Mouse (Mus musculus): ENCODE measurements around the gene Slc25a43.

The Slc25a43 gene

DNA sequence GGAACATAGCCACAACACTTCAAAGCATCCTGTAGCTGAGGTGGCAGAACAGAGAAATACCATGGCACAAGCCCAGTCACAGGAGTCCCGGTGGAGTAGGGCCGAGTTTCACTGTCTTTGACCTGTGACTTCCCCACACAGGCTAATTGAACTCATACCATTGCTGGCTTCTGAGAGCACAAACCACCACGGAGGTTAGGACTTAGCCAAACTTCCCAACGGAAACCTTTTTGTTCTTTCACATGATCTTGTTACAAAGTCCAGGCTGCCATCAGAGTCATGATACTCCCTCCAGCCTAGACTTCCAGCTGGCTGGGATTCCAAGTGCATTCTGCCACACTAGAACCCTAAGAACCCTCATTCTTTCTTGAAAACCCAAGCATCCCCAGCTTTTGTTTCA lies 34.2 kb downstream of the Slc25a43 start:
- in situ Hi-C loops (cut with MboI, MseI): no loop called here

DNA sequence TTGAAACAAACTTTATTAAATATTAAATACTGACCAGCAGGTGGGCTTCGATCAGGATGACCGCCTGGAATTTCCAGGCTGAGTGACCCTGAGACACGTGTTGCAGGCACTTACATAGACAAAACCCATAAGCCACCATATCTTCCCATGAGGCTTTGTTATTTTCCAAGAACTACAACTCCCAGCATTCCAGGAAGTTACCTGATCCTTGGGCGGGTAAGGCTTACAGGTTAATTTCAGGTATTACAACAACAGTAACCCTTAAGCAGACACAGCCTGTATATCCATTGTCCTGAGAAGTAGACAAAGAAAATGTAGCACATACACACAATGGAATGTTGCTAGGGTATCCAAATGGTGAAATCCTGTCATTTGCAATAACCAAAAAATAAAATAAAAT lies 45.9 kb downstream of the Slc25a43 start:
- in situ Hi-C loops (cut with MboI, MseI): loop anchor here (10.0 kb wide), 1 partner anchor 1765 kb away; no protein-coding TSS in a partner anchor

DNA sequence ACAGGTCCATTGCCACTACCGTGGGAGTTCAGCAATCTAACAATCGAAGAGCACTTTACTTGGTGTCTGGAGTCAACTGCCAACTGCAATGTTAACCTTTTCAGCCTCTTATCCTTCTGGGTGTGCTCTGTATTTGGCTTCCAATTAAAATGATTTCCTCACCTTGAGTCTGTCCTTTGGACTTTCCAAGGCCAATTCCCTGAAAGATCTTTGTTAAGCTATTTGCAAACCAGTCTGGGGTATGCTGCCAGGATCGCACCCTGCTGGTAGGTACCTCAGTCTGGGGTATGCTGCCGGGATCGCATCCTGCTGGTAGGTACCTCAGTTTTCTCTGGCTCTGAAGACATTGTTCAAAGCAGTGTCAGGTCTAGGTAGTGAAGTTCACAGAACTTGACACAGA lies 51.1 kb downstream of the Slc25a43 start:
- in situ Hi-C loops (cut with MboI, MseI): loop anchor here (10.0 kb wide), 1 partner anchor 890 kb away; no protein-coding TSS in a partner anchor

GRCm38 (mm10) chrX:36795424-36796162 lies 52.1 kb downstream of the Slc25a43 start, which contains the start of gene Slc25a5:
Gene Slc25a5, plus strand, starts transcription at chrX:36795651.
- in situ Hi-C loops (cut with MboI, MseI): loop anchor here (10.0 kb wide), 1 partner anchor 891 kb away; no protein-coding TSS in a partner anchor

DNA sequence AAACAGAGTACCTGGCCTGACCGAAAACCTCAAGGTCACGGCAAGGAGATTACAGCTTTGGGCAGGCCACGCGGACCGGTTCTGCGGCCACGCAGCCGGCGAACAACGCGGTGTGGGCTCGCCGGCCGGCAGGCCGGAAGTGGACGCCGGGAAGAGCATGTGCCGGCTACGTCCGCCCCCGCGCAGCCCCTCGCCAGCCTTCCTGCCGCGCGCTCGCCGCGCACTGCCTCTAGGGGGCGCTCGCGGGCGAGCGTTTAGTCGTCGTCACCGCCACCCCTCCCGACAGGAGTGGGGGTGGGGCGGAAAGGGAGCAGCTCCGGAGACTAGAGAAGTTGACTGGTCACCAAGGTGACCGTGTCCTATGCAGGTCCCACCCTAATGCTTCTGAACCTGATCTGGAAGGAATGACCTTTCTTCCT lies 52.7 kb downstream of the Slc25a43 start:
- in situ Hi-C loops (cut with MboI, MseI): loop anchor here (10.0 kb wide), 1 partner anchor 891 kb away; no protein-coding TSS in a partner anchor

- in situ Hi-C loops (cut with MboI, MseI): loop anchor here (10.0 kb wide), 1 partner anchor 892 kb away; no protein-coding TSS in a partner anchor
Observed at GRCm38 (mm10) chrX:36796734-36797133, 53.3 kb downstream of the Slc25a43 start.

GRCm38 (mm10) chrX:36799131-36799879 lies 55.8 kb downstream of the Slc25a43 start:
- in situ Hi-C loops (cut with MboI, MseI): loop anchor here (10.0 kb wide), 1 partner anchor 895 kb away; no protein-coding TSS in a partner anchor

- in situ Hi-C loops (cut with MboI, MseI): no loop called here
Observed at GRCm38 (mm10) chrX:36803189-36803588, 59.7 kb downstream of the Slc25a43 start.

- in situ Hi-C loops (cut with MboI, MseI): no loop called here
Observed at GRCm38 (mm10) chrX:36804196-36804595, 60.7 kb downstream of the Slc25a43 start.

DNA sequence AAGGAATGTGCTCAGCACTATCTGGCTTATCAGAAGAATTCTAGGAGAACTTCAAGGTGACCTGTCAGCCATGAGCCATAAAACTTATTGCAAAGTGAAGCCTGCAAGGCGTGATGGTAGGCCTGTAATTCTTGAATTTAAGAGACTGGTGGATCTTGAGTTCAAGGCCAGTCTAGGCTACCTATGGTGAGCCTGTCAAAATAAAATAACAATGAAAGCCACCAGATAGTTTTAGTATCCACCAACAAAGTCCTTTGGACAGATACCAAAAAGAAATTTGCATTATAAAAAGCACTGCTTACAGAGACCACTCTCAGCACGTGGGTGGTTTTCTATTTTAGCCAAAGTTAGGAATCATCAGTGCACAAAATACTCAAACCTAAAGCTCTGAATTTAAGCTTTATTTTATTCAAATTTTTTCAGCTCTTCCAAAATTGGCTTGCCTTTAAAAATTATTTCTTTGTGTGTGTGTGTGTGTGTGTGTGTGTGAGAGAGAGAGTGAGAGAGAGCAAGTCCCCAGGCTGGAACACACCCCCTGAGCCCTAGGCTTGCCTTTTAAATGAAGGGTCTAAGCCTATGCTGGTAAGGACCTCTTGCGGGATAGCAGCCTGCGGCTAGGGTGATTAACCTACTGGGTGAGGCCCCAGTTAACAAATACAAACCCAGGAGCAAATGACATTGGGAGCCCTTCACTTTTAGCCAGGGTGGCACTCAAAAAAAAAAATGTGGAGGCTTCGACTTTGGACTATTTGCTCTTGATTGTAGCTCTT lies 62.2 kb downstream of the Slc25a43 start:
- in situ Hi-C loops (cut with MboI, MseI): no loop called here

DNA sequence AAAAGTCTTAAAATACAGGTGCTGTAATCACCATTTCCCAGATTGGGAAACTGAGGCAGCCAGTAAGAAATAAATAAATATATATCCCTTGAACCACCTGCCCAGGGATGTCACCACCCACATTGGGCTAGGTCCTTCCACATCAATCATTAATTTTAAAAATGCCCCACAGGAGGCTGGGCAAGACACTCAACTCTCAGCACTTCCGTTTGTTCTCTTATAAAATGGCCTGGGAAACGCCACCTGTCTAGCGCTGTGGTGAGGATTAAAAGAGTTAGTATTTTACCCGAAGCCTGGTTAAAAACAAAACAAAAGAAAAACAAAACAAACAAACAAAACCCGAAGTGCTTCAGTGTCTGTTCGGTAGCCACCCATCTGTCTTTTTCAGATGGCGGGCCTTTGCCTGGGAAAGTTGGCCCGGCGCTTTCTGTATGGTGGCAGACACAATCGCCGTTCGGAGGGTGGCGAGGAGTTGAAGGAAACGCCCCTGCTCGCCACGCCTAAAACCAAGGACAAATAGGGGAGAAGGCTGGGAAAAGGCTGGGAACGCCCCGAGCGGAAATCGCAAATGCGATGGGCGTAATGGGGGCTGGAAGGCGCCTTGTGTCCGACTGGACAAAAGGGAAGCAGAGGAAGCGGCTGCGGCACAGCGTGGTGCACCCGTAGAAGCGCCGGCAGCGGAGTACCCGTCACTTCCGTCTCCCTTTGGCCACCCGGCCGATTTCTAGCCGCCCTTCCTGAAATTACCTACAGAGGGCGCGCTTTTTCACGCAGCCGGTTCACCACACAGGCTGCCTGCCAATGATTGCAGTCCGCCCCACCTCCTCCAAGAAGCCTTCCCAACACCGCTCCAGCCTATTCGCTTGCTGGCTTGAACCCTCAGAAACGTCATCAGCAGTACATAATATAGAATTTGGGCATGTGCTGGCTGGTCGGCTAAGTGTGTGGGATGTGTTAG lies 64.2 kb downstream of the Slc25a43 start:
- in situ Hi-C loops (cut with MboI, MseI): no loop called here

DNA sequence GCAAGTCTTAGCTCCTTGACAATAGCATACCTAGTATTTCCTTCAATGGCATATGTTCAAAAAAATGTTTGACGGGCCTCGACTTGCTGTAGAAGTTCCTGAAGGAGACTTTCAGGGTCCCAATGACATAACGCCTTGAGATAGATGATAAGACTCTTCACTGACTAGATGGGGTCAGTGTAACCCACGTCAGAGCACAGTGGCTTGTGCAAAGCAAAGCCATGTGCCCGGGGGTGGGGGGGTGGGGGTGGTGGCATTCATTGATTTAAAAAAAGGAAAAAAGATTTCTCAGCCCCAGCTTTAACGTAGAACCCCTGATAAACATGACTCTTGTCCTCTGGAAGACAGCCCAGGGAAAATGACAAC lies 64.8 kb downstream of the Slc25a43 start:
- in situ Hi-C loops (cut with MboI, MseI): no loop called here

- in situ Hi-C loops (cut with MboI, MseI): no loop called here
Observed at GRCm38 (mm10) chrX:36811377-36811776, 67.9 kb downstream of the Slc25a43 start.

- in situ Hi-C loops (cut with MboI, MseI): no loop called here
Observed at GRCm38 (mm10) chrX:36814161-36814836, 70.8 kb downstream of the Slc25a43 start.

DNA sequence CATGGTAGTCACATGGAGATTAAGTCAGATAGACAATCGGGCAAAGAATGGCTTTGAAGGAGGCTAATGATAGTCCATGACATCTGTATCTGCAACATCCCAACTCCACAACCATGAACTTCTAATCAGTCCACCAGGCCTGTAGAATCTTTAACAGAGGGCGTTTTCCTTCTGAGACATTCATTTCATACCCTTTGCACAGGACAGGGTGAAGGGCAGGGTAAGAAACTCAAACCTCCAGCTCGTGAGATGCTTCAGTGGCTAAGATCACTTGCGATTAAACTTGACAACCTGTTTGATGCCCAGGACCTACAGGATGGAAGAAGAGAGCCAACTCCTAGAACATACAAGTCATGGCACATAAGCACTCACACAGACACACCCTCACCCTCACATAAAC lies 71.6 kb downstream of the Slc25a43 start:
- in situ Hi-C loops (cut with MboI, MseI): no loop called here

DNA sequence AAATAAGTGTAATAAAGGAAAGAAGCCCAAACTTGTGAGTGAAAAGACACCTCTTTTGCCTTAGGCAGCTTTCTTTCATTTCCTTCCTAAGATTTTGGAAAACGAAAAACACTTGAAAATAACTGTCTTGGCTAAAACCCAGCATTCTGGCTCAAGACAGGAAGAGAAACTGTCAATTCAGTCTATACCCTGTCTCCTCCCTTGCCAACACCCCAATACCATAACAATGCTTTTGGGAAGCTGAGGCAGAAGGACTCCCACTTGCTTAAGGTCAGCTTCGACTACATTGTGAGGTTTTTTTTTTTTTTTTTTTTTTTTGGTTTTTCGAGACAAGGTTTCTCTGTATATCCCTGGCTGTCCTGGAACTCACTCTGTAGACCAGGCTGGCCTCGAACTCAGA lies 72.0 kb downstream of the Slc25a43 start:
- in situ Hi-C loops (cut with MboI, MseI): no loop called here

GRCm38 (mm10) chrX:36816368-36816899 lies 73.0 kb downstream of the Slc25a43 start:
- in situ Hi-C loops (cut with MboI, MseI): no loop called here

DNA sequence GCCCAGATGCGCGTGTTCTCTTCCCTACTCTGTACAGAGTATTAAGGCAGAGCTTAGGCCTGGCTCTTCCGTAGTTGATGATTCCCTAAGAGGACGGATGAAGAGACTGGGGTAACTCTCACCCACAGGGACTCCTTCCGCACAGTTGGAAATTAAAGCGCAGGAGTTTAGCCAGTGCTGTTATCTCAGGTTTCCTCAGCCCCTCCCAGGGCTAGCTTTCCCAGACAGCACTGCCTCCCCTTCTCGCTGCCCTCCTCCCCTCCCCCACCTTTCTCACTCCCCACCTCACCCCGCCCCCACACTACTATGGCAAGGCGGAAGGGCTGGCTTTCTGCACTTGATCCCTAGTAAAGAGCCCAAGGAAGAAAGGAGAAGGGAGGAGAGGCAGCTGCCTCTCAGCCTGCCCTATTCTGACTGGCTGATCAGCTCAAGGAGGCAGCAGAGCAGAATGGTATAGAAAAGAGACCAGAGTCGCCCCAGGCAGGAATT lies 73.5 kb downstream of the Slc25a43 start:
- in situ Hi-C loops (cut with MboI, MseI): no loop called here

DNA sequence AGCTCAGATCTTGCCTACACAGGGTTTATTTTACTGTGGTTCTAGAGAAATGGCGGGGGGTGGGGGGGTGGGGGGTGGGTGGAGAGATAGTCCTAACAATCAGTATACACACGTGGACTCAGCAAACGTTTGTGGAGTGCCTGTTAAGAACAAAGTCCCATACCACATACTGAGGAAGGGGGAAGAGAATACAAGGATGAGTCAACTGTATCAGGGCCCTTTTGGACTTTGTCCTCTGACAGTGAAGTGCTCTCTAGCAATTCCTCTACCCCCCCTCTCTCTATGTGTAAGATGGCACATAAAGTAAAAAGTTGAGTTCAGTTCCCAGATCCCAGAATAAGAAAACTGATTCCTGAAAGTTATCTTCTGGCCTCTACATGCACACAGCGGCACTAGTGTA lies 76.1 kb downstream of the Slc25a43 start:
- in situ Hi-C loops (cut with MboI, MseI): no loop called here

DNA sequence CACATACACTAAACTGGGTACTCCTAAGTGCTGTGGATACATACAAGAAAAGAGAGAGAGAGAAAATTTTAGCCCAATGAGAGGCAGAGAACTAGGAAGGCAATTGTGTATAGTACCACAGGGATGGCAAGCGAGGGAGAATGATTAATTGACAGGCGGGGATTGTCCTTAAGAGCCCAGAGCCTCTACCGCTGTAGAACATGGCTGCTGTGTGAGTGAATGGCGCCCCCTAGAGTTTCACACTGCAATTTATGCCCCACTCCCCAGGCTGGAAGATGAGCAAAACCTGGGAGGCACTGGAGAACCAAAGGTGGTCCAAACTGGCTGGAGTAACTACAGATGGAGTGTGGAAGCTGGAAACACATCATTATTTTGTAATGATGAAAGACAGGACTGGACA lies 76.7 kb downstream of the Slc25a43 start:
- in situ Hi-C loops (cut with MboI, MseI): no loop called here
